Mouse (Mus musculus) liver, embryonic 13.5 days (tissue): ENCODE data around the gene Gfer. TPM values are rescaled to one million over a fixed set of nuclear protein-coding genes. Genes with fewer than 3 reads are reported as not detected.
A peak's percentile ranks its signal among the peaks of the same experiment; 100 is the strongest.

Experiments used
- ATAC-seq: fragments of 200-750 bp; cut with Nextera tagmentation; 2 replicates; pipeline ENCODE4 v1.8.0; 2017; ENCODE audit warnings: low read depth, mild to moderate bottlenecking, moderate number of reproducible peaks, moderate library complexity
- DNase-seq: peaks from one replicate; pipeline ENCODE4 v3.0.0; 2022
- H3K27ac ChIP-seq: fragments of 300-500 bp; sonication (generic); 2 replicates; pipeline ENCODE4 v1.5.1; 2015; ENCODE audit warnings: moderate library complexity, mild to moderate bottlenecking, inconsistent platforms
- H3K27me3 ChIP-seq: fragments of 300-500 bp; sonication (generic); 2 replicates; pipeline ENCODE4 v1.6.1; 2015; ENCODE audit warnings: mild to moderate bottlenecking, inconsistent platforms
- H3K36me3 ChIP-seq: fragments of 300-500 bp; sonication (generic); 2 replicates; pipeline ENCODE4 v1.6.1; 2015; ENCODE audit warnings: mild to moderate bottlenecking, inconsistent platforms
- H3K4me1 ChIP-seq: fragments of 300-500 bp; sonication (generic); replicated peaks from 2 replicates; pipeline ENCODE4 v1.6.1; 2015; ENCODE audit warnings: inconsistent platforms
- H3K4me2 ChIP-seq: fragments of 300-500 bp; sonication (generic); 2 replicates; pipeline ENCODE4 v1.6.1; 2015; ENCODE audit warnings: inconsistent platforms, mild to moderate bottlenecking, moderate library complexity
- H3K4me3 ChIP-seq: fragments of 300-500 bp; sonication (generic); replicated peaks from 2 replicates; pipeline ENCODE4 v1.5.1; 2015; ENCODE audit warnings: mild to moderate bottlenecking, inconsistent platforms
- H3K9ac ChIP-seq: fragments of 300-500 bp; sonication (generic); 2 replicates; pipeline ENCODE4 v1.6.1; 2015; ENCODE audit warnings: mild to moderate bottlenecking, inconsistent platforms
- H3K9me3 ChIP-seq: fragments of 300-500 bp; sonication (generic); replicated peaks from 2 replicates; pipeline ENCODE4 v1.6.1; 2016; ENCODE audit warnings: inconsistent platforms
- WGBS: fragments of 180-500 bp; shearing (Covaris S2); methylation state at CpG from one replicate; pipeline ENCODE4 v1.1.7; 2015; ENCODE audit not compliant: insufficient replicate concordance; 5-methylcytosine and 5-hydroxymethylcytosine counted together
- polyA plus RNA-seq: library from polyadenylated mRNA; unstranded; fragments of >200 nt; fragmentation: Nextera tagmentation; extraction: Ambion mirVana; gene quantifications from 2 replicates; pipeline ENCODE4 v1.2.1, GENCODE M21; 2015

Gene Gfer
- polyA plus RNA-seq, 1 experiment from 2014 or later: 41.3 TPM

- no peak for ATAC-seq
- Histone ChIP-seq H3K27ac (no peak overlapping the region), H3K9ac (0 out of 2 replicates have a peak overlapping the region, but pooled peaks have one; percentile 81), H3K4me1 (peaks cover 32% of the 10 kb centered on the region), H3K4me3 (peak overlapping the region; percentile 79), H3K9me3 (no peaks in the 10 kb centered on the region), H3K27me3 (no peaks in the 10 kb centered on the region), H3K36me3 (peaks cover 42% of the 10 kb centered on the region), H3K4me2 (peak overlapping the region; percentile 88)
- 82% methylated on average over 3 of the region's 3 CpGs for WGBS
- no peak for DNase-seq
Measured at GRCm38 (mm10) chr17:24705821-24706220, 9.9 kb upstream of the Gfer start.

- Histone ChIP-seq H3K9me3 (no peaks in the 10 kb centered on the region), H3K9ac (no peak overlapping the region), H3K36me3 (peaks cover 57% of the 10 kb centered on the region), H3K4me3 (no peak overlapping the region), H3K4me2 (no peak overlapping the region), H3K27ac (no peak overlapping the region), H3K27me3 (no peaks in the 10 kb centered on the region), H3K4me1 (peaks cover 32% of the 10 kb centered on the region)
- no peak for DNase-seq
- ATAC-seq: no peak
- WGBS: 88% methylated on average over 9 of the region's 9 CpGs
Measured at GRCm38 (mm10) chr17:24701251-24701650, 5.3 kb upstream of the Gfer start.

- Histone ChIP-seq H3K4me1 (peaks cover 36% of the 10 kb centered on the region), H3K27me3 (no peaks in the 10 kb centered on the region), H3K36me3 (peaks cover 47% of the 10 kb centered on the region), H3K4me3 (no peak overlapping the region), H3K4me2 (no peak overlapping the region), H3K9me3 (no peaks in the 10 kb centered on the region), H3K27ac (no peak overlapping the region; the same call in 1 of the 2 replicates), H3K9ac (no peak overlapping the region)
- no peak for DNase-seq
- WGBS: 77% methylated on average over 2 of the region's 2 CpGs
- no peak for ATAC-seq
Measured at GRCm38 (mm10) chr17:24699473-24699872, 3.5 kb upstream of the Gfer start.

- no peak overlapping the region for H3K4me3 ChIP-seq
- H3K4me1 ChIP-seq: peaks cover 40% of the 10 kb centered on the region
- H3K27ac ChIP-seq: no peak overlapping the region
- ATAC-seq: no peak
- no peaks in the 10 kb centered on the region for H3K27me3 ChIP-seq
- no peaks in the 10 kb centered on the region for H3K9me3 ChIP-seq
- H3K9ac ChIP-seq: peak overlapping the region; percentile 9; the same call in 1 of the 2 replicates
- no peak for DNase-seq
- 67% methylated on average over 9 of the region's 9 CpGs for WGBS
- H3K36me3 ChIP-seq: peaks cover 44% of the 10 kb centered on the region
- no peak overlapping the region for H3K4me2 ChIP-seq
Measured at GRCm38 (mm10) chr17:24698715-24699114, 2.8 kb upstream of the Gfer start.

GRCm38 (mm10) chr17:24697985-24698384, 2.0 kb upstream of the Gfer start:
- ATAC-seq (no peak), DNase-seq (no peak)
- WGBS: 19% methylated on average over 5 of the region's 5 CpGs
- no peak overlapping the region for H3K9ac ChIP-seq
- H3K9me3 ChIP-seq: no peaks in the 10 kb centered on the region
- no peaks in the 10 kb centered on the region for H3K27me3 ChIP-seq
- no peak overlapping the region for H3K27ac ChIP-seq
- peaks cover 40% of the 10 kb centered on the region for H3K4me1 ChIP-seq
- no peak overlapping the region for H3K4me3 ChIP-seq
- peaks cover 46% of the 10 kb centered on the region for H3K36me3 ChIP-seq
- H3K4me2 ChIP-seq: no peak overlapping the region

GRCm38 (mm10) chr17:24695326-24696010, 488 bp downstream of the Gfer start:
- DNase-seq (no peak), ATAC-seq (no peak)
- peaks cover 30% of the 10 kb centered on the region for H3K36me3 ChIP-seq
- H3K9me3 ChIP-seq: no peaks in the 10 kb centered on the region
- peaks cover 18% of the 10 kb centered on the region for H3K27me3 ChIP-seq
- peak overlapping the region; percentile 84 for H3K4me3 ChIP-seq
- H3K27ac ChIP-seq: peak overlapping the region; percentile 88
- peak overlapping the region; percentile 90 for H3K9ac ChIP-seq
- WGBS: 6% methylated on average over 49 of the region's 51 CpGs
- peak overlapping the region; percentile 96 for H3K4me2 ChIP-seq
- peaks cover 40% of the 10 kb centered on the region for H3K4me1 ChIP-seq

- 52% methylated on average over 5 of the region's 5 CpGs for WGBS
Measured at GRCm38 (mm10) chr17:24692385-24692784, 3.6 kb downstream of the Gfer start.

GRCm38 (mm10) chr17:24689251-24690081, 6.5 kb downstream of the Gfer start, which contains the start of gene Syngr3:
Gene Syngr3 (minus strand): TSS chr17:24689955.
- peaks cover 62% of the 10 kb centered on the region for H3K27me3 ChIP-seq
- no peak within 1 kb of the TSS for H3K27ac ChIP-seq
- no peaks in the 10 kb centered on the region for H3K9me3 ChIP-seq
- H3K4me3 ChIP-seq: peak within 1 kb of the TSS; percentile 48
- H3K4me1 ChIP-seq: peaks cover 38% of the 10 kb centered on the region
- H3K36me3 ChIP-seq: peaks cover 19% of the 10 kb centered on the region
- no peak for ATAC-seq
- peak within 1 kb of the TSS; percentile 62 for H3K4me2 ChIP-seq
- 2% methylated on average over 55 of the region's 55 CpGs for WGBS
- H3K9ac ChIP-seq: peak within 1 kb of the TSS; percentile 33; the same call in 1 of the 2 replicates
- no peak for DNase-seq

More at GRCm38 (mm10) chr17:24692385-24692784, 3.6 kb downstream of the Gfer start:
- no peak for DNase-seq
- no peaks in the 10 kb centered on the region for H3K9me3 ChIP-seq
- no peak overlapping the region for H3K9ac ChIP-seq
- no peak overlapping the region for H3K4me2 ChIP-seq
- ATAC-seq: no peak
- peaks cover 49% of the 10 kb centered on the region for H3K27me3 ChIP-seq
- no peak overlapping the region for H3K27ac ChIP-seq
- H3K4me1 ChIP-seq: peaks cover 50% of the 10 kb centered on the region
- H3K4me3 ChIP-seq: no peak overlapping the region
- peaks cover 19% of the 10 kb centered on the region for H3K36me3 ChIP-seq

- peak overlapping the region; percentile 77 for H3K4me2 ChIP-seq
- peak overlapping the region; percentile 49; the same call in 1 of the 2 replicates for H3K9ac ChIP-seq
- peaks cover 6% of the 10 kb centered on the region; the same call in 1 of the 2 replicates for H3K36me3 ChIP-seq
- peak overlapping the region; percentile 57 for H3K4me3 ChIP-seq
- peaks cover 34% of the 10 kb centered on the region for H3K4me1 ChIP-seq
- H3K27ac ChIP-seq: no peak overlapping the region
- no peaks in the 10 kb centered on the region for H3K9me3 ChIP-seq
- ATAC-seq (no peak), DNase-seq (no peak)
- H3K27me3 ChIP-seq: peaks cover 62% of the 10 kb centered on the region
- WGBS: 19% methylated on average over 23 of the region's 23 CpGs
Measured at GRCm38 (mm10) chr17:24687599-24687998, 8.4 kb downstream of the Gfer start.

GRCm38 (mm10) chr17:24687146-24687595, 8.8 kb downstream of the Gfer start:
- H3K9me3 ChIP-seq: no peaks in the 10 kb centered on the region
- H3K4me3 ChIP-seq: peak overlapping the region; percentile 57
- 1% methylated on average over 25 of the region's 25 CpGs for WGBS
- peak overlapping the region; percentile 77 for H3K4me2 ChIP-seq
- peak overlapping the region; percentile 49; the same call in 1 of the 2 replicates for H3K9ac ChIP-seq
- H3K27ac ChIP-seq: no peak overlapping the region
- H3K27me3 ChIP-seq: peaks cover 62% of the 10 kb centered on the region
- H3K36me3 ChIP-seq: peaks cover 6% of the 10 kb centered on the region
- ATAC-seq: peak; percentile 62
- peaks cover 34% of the 10 kb centered on the region for H3K4me1 ChIP-seq
- peak; percentile 74 for DNase-seq

GRCm38 (mm10) chr17:24686514-24686913, 9.4 kb downstream of the Gfer start:
- H3K4me2 ChIP-seq: peak overlapping the region; percentile 77
- no peaks in the 10 kb centered on the region for H3K9me3 ChIP-seq
- H3K4me1 ChIP-seq: peaks cover 34% of the 10 kb centered on the region
- no peak overlapping the region for H3K27ac ChIP-seq
- WGBS: 33% methylated on average over 16 of the region's 16 CpGs
- H3K4me3 ChIP-seq: 0 out of 2 replicates have a peak overlapping the region, but pooled peaks have one; percentile 6
- ATAC-seq (peak; percentile 51), DNase-seq (peak; percentile 53)
- peaks cover 55% of the 10 kb centered on the region for H3K27me3 ChIP-seq
- no peak overlapping the region for H3K9ac ChIP-seq
- H3K36me3 ChIP-seq: peaks cover 11% of the 10 kb centered on the region
